Comparison of ENCODE assay signal across 13 mouse cellular contexts in the genomic region with DNA sequence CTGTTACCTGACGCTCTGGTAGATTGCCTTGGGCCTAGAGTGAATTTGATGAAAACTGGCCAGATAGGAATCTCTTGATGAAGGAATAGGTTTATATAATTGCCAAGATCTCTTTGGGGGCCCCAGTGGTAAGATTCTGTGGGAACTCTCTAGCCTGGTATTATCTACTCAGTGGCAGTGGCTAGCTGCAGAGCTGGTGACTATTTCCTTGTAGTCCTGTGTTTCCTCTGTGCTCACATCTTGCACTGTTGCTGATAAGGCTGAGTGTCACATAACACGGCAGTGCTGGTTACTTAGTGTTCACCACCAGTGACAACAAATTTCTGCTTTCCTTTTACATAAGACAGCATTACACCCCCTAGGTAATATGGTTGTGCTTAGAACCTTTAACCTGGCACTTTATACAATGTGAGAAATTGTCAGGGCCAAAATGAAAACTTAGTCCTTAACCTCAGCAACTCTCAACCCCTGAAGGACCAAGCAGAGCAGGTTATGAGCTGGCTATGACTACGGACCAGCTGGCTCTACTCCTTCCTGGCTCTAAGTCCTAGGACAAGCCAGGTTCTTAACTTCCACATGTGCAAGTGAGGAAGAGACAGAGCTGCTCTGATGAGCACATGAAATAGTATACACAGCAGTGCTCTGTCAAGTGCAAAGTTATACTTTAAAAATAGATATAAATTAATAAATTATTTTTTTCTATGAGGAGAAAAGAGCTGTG.
DNase-seq lines count a peak whose midpoint lies in the region; ATAC-seq lines count a peak whose summit lies in the region.
"Had no signal": no experiment of that assay in that cellular context is flagged by ENCODE, and none has a peak within 500 bp of the region (broad histone marks: within the 10 kb centered on the region; RNA-seq: fewer than 3 reads in every experiment).

No protein-coding gene starts in this region.

- 53% methylated on average over 3 of the region's 3 CpGs for WGBS in heart, embryonic 10.5 days
- 30% methylated on average over 3 of the region's 3 CpGs for WGBS in liver, embryonic 13.5 days (ENCODE audit: insufficient replicate concordance)
- WGBS in stomach, embryonic 15.5 days: 68% methylated on average over 3 of the region's 3 CpGs

- H3K27ac ChIP-seq in heart, embryonic 10.5 days: peak overlapping the region; percentile 47; the same call in 1 of the 2 replicates
- H3K27ac ChIP-seq in liver, embryonic 13.5 days: peak overlapping the region; percentile 85
- H3K27ac ChIP-seq in stomach, embryonic 15.5 days: no peak overlapping the region
- H3K27ac ChIP-seq: kidney, postnatal 0 days; neural tube, embryonic 12.5 days had no signal

- peak; percentile 96 for ATAC-seq in liver, embryonic 13.5 days (ENCODE audit: low read depth)
- ATAC-seq in stomach, embryonic 15.5 days (ENCODE audit: insufficient read depth, low FRiP score, low read depth): peak; percentile 58; the same call in 1 of the 2 replicates

- peaks cover 35% of the 10 kb centered on the region for H3K4me1 ChIP-seq in heart, embryonic 10.5 days
- peaks cover 71% of the 10 kb centered on the region for H3K4me1 ChIP-seq in liver, embryonic 13.5 days (replicated peaks)
- peaks cover 2% of the 10 kb centered on the region; the same call in 1 of the 2 replicates for H3K4me1 ChIP-seq in stomach, embryonic 15.5 days
- H3K4me1 ChIP-seq: neural tube, embryonic 12.5 days had no signal

- peak overlapping the region; percentile 27 for H3K9ac ChIP-seq in liver, embryonic 13.5 days
- no peak overlapping the region for H3K9ac ChIP-seq in stomach, embryonic 15.5 days
- H3K9ac ChIP-seq: neural tube, embryonic 12.5 days had no signal

- H3K27me3 ChIP-seq in heart, embryonic 10.5 days (ENCODE audit: insufficient read depth, poor library complexity, severe bottlenecking): no peaks in the 10 kb centered on the region
- H3K27me3 ChIP-seq in liver, embryonic 13.5 days: no peaks in the 10 kb centered on the region
- H3K27me3 ChIP-seq in stomach, embryonic 15.5 days (replicated peaks): no peaks in the 10 kb centered on the region
- H3K27me3 ChIP-seq: neural tube, embryonic 12.5 days had no signal

- H3K36me3 ChIP-seq in heart, embryonic 10.5 days: peaks cover 11% of the 10 kb centered on the region; the same call in 1 of the 2 replicates
- H3K36me3 ChIP-seq in liver, embryonic 13.5 days: peaks cover 69% of the 10 kb centered on the region
- no peaks in the 10 kb centered on the region for H3K36me3 ChIP-seq in stomach, embryonic 15.5 days

- H3K4me3 ChIP-seq in heart, embryonic 10.5 days: no peak overlapping the region
- 0 out of 2 replicates have a peak overlapping the region, but pooled peaks have one; percentile 8 for H3K4me3 ChIP-seq in liver, embryonic 13.5 days (replicated peaks)
- H3K4me3 ChIP-seq in stomach, embryonic 15.5 days (replicated peaks): no peak overlapping the region
- H3K4me3 ChIP-seq: neural tube, embryonic 12.5 days had no signal

- DNase-seq in heart, embryonic 10.5 days (ENCODE audit: low spot score): no peak
- DNase-seq in heart, adult 9 months (ENCODE audit: low spot score in 2 of 2): no peak
- peak; percentile 64 for DNase-seq in c-Kit-positive CD71-positive TER-119-negative erythroid progenitor cells, embryonic 14.5 days (ENCODE audit: low read depth)
- DNase-seq in liver, embryonic 13.5 days: peak; percentile 51
- no peak for DNase-seq in thymus, postnatal 14 days
- DNase-seq in urinary bladder, adult 18-20 months (ENCODE audit: low spot score in 2 of 2): no peak
- DNase-seq: cerebellum, postnatal 10 days; lung, adult 18-20 months; lung, postnatal 4 days; thymus, postnatal 4 days had no signal

- peak overlapping the region; percentile 36 for H3K4me2 ChIP-seq in liver, embryonic 13.5 days
- no peak overlapping the region for H3K4me2 ChIP-seq in stomach, embryonic 15.5 days
- H3K4me2 ChIP-seq: neural tube, embryonic 12.5 days had no signal

- no peaks in the 10 kb centered on the region for H3K9me3 ChIP-seq in heart, embryonic 10.5 days
- H3K9me3 ChIP-seq in liver, embryonic 13.5 days (replicated peaks): no peaks in the 10 kb centered on the region
- H3K9me3 ChIP-seq in stomach, embryonic 15.5 days: no peaks in the 10 kb centered on the region
- H3K9me3 ChIP-seq: neural tube, embryonic 12.5 days had no signal

Comparison
In these comparisons a context has a peak if more than half of its experiments do, and no peak if none do; other contexts are left out.
1. DNase-seq: peak in c-Kit-positive CD71-positive TER-119-negative erythroid progenitor cells, embryonic 14.5 days (single experiment) and liver, embryonic 13.5 days (single experiment); none in heart, embryonic 10.5 days (single experiment), heart, adult 9 months (0 of 2), thymus, postnatal 14 days (single experiment) and urinary bladder, adult 18-20 months (0 of 2).